Mouse (Mus musculus) right cerebral cortex, postnatal 36 days (tissue): Measurements from ENCODE around the gene 1700020N01Rik.

ENCODE experiments used
- DNase-seq, 2 experiments: peaks; one replicate each; pipeline ENCODE4 v3.0.0; 2022; ENCODE audit warnings: low spot score in 2 of 2, mixed read lengths in 1 of 2

1700020N01Rik gene

DNA sequence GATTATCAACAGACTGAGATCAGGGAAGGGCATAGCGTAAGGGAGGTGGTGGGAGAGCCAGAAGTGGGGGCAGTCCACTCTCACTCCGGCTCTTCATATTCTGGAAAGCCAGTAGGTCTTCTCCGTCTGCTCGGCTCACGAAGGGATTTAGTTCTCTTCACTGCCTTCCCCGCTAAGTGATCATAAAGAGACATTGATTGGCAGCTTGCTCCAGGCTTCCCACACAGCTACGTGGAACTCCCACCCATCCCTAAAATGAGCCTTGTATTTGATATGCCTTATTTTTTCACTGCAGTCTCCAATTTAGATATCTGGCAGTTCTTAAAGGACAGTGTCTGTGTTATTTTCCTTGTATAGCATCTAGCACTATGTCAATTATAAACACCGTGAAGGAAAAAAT, 11.5 kb downstream of the 1700020N01Rik start:
- DNase-seq = no peak

DNA sequence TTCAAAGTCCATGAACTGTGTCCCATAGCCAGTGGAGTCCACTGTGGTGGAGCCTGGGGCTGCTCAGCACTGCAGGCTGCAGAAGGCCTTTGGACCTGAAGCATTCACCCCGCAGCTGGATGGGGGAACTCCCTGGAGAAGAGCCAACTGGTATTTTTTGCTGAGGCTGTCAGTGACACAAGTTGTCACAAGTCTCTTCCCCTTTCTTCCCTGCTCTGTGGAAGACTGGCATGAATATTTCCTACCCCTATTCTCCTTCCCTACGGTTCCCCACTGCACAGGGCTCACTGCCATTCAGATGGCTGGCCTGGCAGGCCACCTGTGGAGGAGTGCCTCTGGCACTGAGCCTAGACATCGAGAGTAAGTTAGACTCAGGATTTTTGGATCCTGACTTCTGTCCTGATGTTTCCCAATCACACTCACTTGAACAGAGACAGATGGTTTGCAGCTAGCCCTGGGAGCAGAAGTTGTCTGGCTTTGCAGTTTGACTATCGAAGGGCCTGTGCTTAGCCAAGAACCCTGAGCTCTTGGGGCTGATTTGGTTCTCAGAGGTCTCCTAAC, 12.1 kb downstream of the 1700020N01Rik start:
- DNase-seq = peak; percentile 22 to 39

GRCm38 (mm10) chr10:21605601-21606000, 12.7 kb downstream of the 1700020N01Rik start:
- DNase-seq = peak; percentile 51 to 74

DNA sequence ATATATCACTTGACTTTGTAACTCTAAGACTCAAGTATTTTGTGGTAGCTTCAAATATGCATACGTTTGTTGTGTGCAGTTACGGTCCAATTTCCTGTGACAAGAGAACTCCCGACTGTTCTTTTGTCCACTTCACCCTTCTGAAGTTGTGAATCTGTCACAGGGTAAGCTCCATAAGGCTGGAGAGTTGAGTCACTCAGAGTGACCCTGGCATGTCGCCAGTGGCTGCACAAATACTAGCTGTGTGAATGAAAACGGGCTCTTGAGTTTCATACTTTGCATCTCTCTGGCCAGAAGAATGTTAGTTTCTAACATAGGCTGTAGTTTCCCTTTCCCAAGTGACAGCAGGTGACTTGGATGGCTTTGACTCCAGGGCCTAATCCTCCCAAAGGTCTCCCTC, 14.0 kb downstream of the 1700020N01Rik start:
- DNase-seq = no peak

DNA sequence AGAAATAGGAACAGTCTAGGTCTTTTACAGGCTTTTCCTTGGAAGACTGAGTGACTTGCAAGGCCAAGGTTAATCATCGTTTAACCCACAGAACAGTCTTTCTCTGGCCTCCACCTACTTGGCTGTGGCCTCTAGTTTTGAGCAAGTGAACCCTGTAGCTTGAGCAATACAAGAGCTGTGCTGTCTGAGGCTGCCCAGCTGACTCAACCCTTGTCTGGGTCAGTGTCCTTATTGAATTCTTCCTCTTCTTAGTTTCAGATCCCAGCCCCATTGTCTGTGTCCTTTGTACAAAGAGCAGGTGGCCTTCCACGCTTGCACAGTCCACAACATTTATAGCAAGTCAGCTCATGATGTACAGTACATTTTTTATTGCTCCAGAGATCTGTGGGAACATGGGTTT, 16.6 kb downstream of the 1700020N01Rik start:
- DNase-seq = no peak

GRCm38 (mm10) chr10:21613021-21613860, 20.3 kb downstream of the 1700020N01Rik start:
- no peak for DNase-seq

DNA sequence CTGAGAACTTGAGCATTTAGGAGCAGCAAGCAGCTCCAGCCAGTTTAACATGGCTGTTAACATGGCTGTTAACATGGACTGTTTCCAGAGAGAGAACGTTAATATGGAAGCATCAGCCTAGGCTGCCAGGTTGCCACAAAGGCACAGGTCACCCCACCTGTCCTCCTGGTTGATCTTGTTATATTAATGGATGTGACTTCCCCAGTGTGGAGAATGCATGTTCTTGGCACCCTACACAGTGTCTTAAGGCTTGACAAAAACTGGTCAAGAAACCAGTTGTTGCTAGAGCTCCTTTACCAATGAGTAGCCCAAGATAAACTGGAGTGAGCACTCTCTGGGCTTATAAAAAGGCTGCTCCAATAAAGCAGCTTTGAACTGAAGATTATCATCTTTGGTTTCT, 21.6 kb downstream of the 1700020N01Rik start:
- no peak for DNase-seq

- DNase-seq = no peak
Observed at GRCm38 (mm10) chr10:21618745-21619508, 26.0 kb downstream of the 1700020N01Rik start.

GRCm38 (mm10) chr10:21622065-21622464, 29.1 kb downstream of the 1700020N01Rik start:
- no peak for DNase-seq

- peak in 1 of 2 experiments; percentile 29 for DNase-seq
Observed at GRCm38 (mm10) chr10:21628555-21628954, 35.6 kb downstream of the 1700020N01Rik start.

DNA sequence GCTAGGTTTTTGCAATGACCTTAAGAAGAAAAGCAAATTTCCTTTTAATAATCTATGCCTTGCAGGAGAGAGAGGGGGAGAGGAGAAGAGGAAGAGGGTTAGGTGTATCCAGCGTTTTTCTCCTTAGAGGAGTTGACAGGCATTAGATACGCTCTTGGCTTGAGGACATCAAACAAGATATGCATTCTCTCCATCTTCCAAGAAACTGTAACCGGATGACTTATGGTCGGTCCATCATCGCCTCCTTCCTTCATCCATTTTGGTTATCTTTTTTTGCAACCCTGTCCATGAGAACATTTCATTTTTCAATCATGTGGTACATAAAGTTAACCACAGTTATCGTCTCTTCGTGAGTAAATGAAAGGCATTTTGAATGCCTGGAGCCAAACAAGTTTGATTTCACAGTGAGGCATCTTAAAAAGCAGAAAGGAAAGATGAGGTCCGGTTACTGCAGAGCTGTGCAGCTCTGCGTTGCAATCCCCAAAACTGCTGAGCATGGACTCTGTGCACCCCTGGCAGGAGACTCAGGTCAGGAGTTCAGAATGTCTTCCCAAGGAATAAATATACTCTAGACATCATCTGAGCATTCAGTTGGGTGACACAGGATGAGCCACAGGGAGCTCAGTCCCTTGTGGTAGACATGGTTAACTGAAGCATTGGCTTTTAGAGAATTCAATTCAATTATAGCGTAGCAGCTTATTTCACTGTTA, 36.2 kb downstream of the 1700020N01Rik start:
- no peak for DNase-seq

GRCm38 (mm10) chr10:21631481-21631880, 38.5 kb downstream of the 1700020N01Rik start:
- DNase-seq = no peak

- DNase-seq = no peak
Observed at GRCm38 (mm10) chr10:21632687-21633086, 39.7 kb downstream of the 1700020N01Rik start.

- no peak for DNase-seq
Observed at GRCm38 (mm10) chr10:21635988-21636710, 43.2 kb downstream of the 1700020N01Rik start.

DNA sequence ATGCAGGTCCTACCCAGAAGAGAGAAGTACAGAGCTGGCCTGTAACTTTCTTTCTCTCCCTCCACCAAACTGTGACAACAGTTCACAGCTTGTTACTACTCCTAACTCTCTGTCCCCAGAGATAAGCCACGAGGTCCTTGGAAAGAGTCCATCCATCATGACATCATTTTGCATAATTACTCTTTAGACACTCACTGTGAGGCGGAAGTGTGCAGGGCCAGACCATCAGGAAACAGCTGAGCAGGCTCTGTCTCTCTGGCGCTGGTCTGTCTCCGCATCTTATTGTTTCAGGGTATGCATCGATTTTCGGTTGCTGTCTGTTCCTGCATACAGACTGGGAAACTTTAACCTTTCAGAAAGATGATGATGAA, 43.8 kb downstream of the 1700020N01Rik start:
- peak in 1 of 2 experiments; percentile 43 for DNase-seq

DNA sequence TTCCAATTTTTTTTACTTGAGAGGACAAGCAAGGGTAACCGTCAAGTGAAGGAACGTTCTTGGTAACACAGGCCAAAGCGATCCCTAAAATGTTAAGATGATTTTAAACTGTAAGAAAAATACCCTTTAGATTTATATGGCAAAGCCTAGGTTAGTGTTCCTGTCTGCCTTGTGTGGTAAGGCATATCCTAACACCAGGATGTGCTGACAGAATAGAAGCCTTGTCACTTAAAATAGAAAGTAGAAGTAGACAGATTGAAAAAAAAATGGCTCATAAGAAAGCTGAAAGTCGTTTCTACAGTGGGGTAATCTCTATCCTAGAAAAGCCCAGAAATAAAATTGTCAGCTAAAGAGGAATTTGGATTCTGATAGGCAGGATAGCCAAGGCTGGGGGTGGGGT, 58.4 kb downstream of the 1700020N01Rik start:
- no peak for DNase-seq

DNA sequence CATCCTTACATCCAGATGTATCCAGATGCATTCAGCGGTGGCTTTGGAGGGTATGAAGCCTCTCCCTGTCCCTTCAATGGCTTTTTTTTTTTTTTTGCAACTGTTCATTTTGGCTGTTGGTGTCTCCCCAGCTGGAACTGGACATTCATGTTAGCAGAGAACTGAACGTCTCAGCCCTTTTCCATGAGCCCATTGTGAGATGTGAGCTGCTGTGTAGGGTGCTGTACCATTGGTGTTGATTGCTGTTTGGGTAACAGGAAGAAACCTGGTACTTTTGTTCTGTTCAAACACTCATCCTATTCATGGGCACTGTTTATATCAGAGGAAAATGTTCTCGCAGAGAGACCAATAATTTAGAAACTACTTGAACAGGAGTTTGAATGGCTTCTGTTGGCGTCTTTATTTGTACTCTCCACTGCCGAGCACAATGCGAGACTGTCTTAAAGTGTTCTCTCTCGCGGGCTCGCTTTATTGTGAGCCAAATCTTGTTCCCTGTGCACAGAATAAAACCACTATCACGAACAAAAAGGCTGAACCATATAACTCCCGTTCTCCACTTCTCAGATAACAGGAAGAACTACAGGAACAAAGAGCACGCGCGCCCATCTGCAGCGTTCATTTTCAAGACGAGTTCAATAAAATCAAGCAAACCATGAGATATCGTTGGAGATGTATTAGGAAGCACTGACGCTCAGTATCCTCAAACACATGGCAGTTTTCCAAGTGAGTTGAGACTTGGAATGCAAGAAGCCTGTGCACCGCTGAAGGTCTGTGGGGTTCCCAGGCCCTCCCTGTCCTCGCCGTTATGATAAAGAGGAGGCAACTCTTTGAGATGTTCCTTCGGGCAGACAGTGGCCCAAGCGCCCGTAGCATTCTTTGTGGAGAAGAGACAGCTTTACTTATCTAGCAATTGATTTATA, 59.7 kb downstream of the 1700020N01Rik start:
- no peak for DNase-seq

DNA sequence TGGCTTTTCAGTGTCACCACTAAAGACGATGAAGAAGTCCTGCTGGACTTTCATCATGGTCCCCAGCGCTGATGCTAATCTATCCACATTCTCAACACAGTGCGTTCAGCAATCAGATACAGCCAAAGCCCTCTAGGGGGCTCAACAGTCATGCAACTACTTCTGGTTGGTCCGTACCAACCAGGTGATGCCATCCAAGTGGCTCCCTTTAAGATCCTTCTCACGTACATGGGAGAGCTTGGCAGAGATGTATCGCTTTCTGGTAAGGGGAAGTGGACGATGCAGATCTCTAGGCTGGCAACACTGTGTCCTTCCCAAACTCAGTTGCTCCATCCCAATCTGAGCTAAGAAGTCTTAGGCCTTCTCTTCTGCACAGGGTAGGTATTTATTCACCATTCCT, 60.5 kb downstream of the 1700020N01Rik start:
- no peak for DNase-seq

GRCm38 (mm10) chr10:21659576-21660246, 66.8 kb downstream of the 1700020N01Rik start:
- DNase-seq = peak; percentile 54 to 55

DNA sequence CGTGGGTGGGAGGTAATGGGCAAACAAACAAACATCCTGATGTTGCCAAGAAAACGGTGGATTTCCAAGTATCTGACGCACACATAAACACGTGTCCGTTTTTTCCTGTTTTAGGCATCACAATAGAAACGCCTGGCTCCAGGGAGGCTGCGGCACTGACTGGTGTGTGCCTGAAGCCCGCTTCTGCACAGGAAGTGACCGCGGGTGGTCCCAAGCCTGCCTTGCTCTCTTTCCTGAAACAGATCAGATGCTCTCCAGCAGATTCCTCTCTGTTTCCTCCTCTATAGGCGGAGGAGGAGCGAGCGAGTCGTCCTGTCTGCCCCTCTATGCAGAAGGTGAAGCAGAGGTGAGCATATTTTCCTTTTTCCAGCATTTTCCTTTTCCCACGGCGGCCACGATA, 76.0 kb downstream of the 1700020N01Rik start:
- DNase-seq = no peak
